In the genomic region with DNA sequence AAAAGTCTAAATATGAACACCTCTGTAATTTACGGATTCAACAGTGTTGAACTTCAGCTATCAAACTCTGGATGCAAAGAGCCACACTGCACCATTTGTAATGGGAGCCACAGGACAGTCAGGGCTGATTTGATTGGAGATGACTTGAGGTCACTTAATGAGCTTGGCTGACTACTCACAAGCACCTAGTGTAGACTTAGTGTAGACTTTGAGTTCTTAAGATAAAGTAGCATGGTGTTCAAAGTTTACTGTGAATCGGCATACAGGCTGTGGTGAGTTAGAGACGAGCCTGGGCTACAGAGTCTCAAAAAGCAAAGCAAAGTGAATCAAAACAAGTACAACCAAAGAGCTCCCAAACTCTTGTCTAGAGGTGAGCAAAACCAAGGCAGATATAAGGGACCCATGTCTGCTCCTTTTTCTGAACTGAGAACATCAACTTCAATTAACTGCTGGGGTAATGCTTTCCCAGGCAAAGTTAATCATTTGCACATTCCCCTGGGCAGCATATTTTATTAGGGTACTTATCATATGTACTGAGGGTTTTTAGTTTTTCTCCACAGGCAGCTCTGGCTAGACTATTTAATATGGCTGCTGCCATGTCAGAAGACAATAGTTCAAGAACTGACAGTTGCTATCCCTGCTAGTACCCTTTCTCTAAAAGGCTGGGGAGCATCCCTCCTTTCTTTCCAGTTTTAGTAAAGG, we compare ENCODE assay signal across 27 mouse cellular contexts. TPM values are rescaled to one million over a fixed set of nuclear protein-coding genes. Genes with fewer than 3 reads are reported as not detected.
A peak's percentile ranks its signal among the peaks of the same experiment; 100 is the strongest.
DNase-seq lines count a peak whose midpoint lies in the region; ATAC-seq and TF ChIP-seq lines count a peak whose summit lies in the region.
"Had no signal": no experiment of that assay in that cellular context is flagged by ENCODE, and none has a peak within 500 bp of the region (broad histone marks: within the 10 kb centered on the region; RNA-seq: fewer than 3 reads in every experiment).

No protein-coding gene starts in this region.

- peaks cover 5% of the 10 kb centered on the region; the same call in 1 of the 2 replicates for H3K4me1 ChIP-seq in kidney, adult 2 months (ENCODE audit: control insufficient read depth, insufficient read depth, low read length)
- no peaks in the 10 kb centered on the region; the same call in 1 of the 2 replicates for H3K4me1 ChIP-seq in kidney, embryonic 16.5 days (ENCODE audit: insufficient read depth, low read length)
- no peaks in the 10 kb centered on the region for H3K4me1 ChIP-seq in intestine, embryonic 14.5 days (replicated peaks; ENCODE audit: control insufficient read depth, insufficient read depth, low read length)
- H3K4me1 ChIP-seq in intestine, embryonic 16.5 days (ENCODE audit: control insufficient read depth, insufficient read depth, low read length), result peaks cover 8% of the 10 kb centered on the region
- H3K4me1 ChIP-seq: forebrain, embryonic 10.5 days; forebrain, embryonic 13.5 days; heart, embryonic 10.5 days; heart, embryonic 13.5 days had no signal

- DNase-seq in kidney, adult 2 months, result peak; percentile 57
- no peak for DNase-seq in kidney, adult 18-20 months
- no peak for DNase-seq in kidney, postnatal 25 days
- peak; percentile 47 for DNase-seq in intestine, embryonic 14.5 days (ENCODE audit: low spot score)
- DNase-seq in ovary, postnatal 14 days (ENCODE audit: low spot score), result no peak
- DNase-seq in MN1 (ENCODE audit: low spot score), result no peak
- DNase-seq: adrenal gland, adult 2 months; adrenal gland, postnatal 14 days; B cell, adult 2 months; cerebellum, adult 11-12 months; cerebellum, adult 8-10 months; cerebellum, postnatal 14 days; gastrocnemius, postnatal 10 days; gastrocnemius, postnatal 36 days; heart, adult 2 months; heart, postnatal 14 days; heart, postnatal 4 days had no signal

- no peaks in the 10 kb centered on the region for H3K27me3 ChIP-seq in kidney, adult 2 months (replicated peaks; ENCODE audit: control insufficient read depth, insufficient read depth, low read length)
- no peaks in the 10 kb centered on the region for H3K27me3 ChIP-seq in kidney, embryonic 16.5 days (ENCODE audit: insufficient read depth, low read length)
- no peaks in the 10 kb centered on the region for H3K27me3 ChIP-seq in intestine, embryonic 14.5 days (replicated peaks; ENCODE audit: control insufficient read depth, insufficient read depth, low read length)
- no peaks in the 10 kb centered on the region for H3K27me3 ChIP-seq in intestine, embryonic 16.5 days (replicated peaks; ENCODE audit: control insufficient read depth, insufficient read depth, low read length)
- H3K27me3 ChIP-seq: CH12.LX; forebrain, embryonic 13.5 days; heart, embryonic 13.5 days had no signal

- no peak overlapping the region for H3K9ac ChIP-seq in kidney, embryonic 16.5 days (replicated peaks; ENCODE audit: low read length)
- H3K9ac ChIP-seq in intestine, embryonic 14.5 days (ENCODE audit: low read length), result no peak overlapping the region
- no peak overlapping the region for H3K9ac ChIP-seq in intestine, embryonic 16.5 days (ENCODE audit: low read depth, low read length)
- H3K9ac ChIP-seq: forebrain, embryonic 13.5 days; heart, embryonic 13.5 days; hindbrain, embryonic 14.5 days had no signal

- H3K4me2 ChIP-seq in kidney, embryonic 16.5 days (replicated peaks; ENCODE audit: low read depth, low read length), result no peak overlapping the region
- no peak overlapping the region for H3K4me2 ChIP-seq in intestine, embryonic 14.5 days (ENCODE audit: low read length)
- 0 out of 2 replicates have a peak overlapping the region, but pooled peaks have one; percentile 16 for H3K4me2 ChIP-seq in intestine, embryonic 16.5 days (ENCODE audit: low read depth, low read length)
- H3K4me2 ChIP-seq: forebrain, embryonic 13.5 days; heart, embryonic 13.5 days; hindbrain, embryonic 14.5 days had no signal

- TF ChIP-seq CTCF in kidney, adult 2 months (conservative IDR thresholded peaks at IDR 0.05; ENCODE audit: insufficient read depth, insufficient read length, low read depth, low read length), result no peak

- no peak for ATAC-seq in kidney, embryonic 16.5 days (ENCODE audit: low FRiP score, low TSS enrichment)
- peak; percentile 43; the same call in 1 of the 2 replicates for ATAC-seq in intestine, embryonic 14.5 days (replicated peaks; ENCODE audit: low FRiP score, low TSS enrichment, low read depth)
- ATAC-seq in intestine, embryonic 16.5 days, result peak; percentile 90
- ATAC-seq: forebrain, embryonic 13.5 days; forebrain, embryonic 16.5 days had no signal

- WGBS in kidney, adult 2 months, result 68% methylated on average over 3 of the region's 3 CpGs
- 86% methylated on average over 3 of the region's 3 CpGs for WGBS in kidney, embryonic 16.5 days
- 87% methylated on average over 3 of the region's 3 CpGs for WGBS in intestine, embryonic 14.5 days
- 75% methylated on average over 3 of the region's 3 CpGs for WGBS in intestine, embryonic 16.5 days

- no peaks in the 10 kb centered on the region for H3K9me3 ChIP-seq in kidney, embryonic 16.5 days (ENCODE audit: low read length)
- H3K9me3 ChIP-seq in intestine, embryonic 14.5 days (ENCODE audit: control insufficient read depth, low read length), result no peaks in the 10 kb centered on the region
- H3K9me3 ChIP-seq in intestine, embryonic 16.5 days (ENCODE audit: control insufficient read depth, low read length), result no peaks in the 10 kb centered on the region
- H3K9me3 ChIP-seq: forebrain, embryonic 10.5 days; forebrain, embryonic 13.5 days; G1E; heart, embryonic 10.5 days; heart, embryonic 13.5 days had no signal

- no peak for TF ChIP-seq POLR2A in kidney, adult 2 months (IDR thresholded peaks at IDR 0.05; ENCODE audit: low read depth, low read length)

- no peak overlapping the region for H3K27ac ChIP-seq in kidney, adult 2 months (ENCODE audit: insufficient read depth, low read depth, low read length)
- 0 out of 2 replicates have a peak overlapping the region, but pooled peaks have one; percentile 18 for H3K27ac ChIP-seq in kidney, embryonic 16.5 days (ENCODE audit: low read length)
- no peak overlapping the region for H3K27ac ChIP-seq in intestine, embryonic 14.5 days (ENCODE audit: low read depth)
- H3K27ac ChIP-seq in intestine, embryonic 16.5 days (ENCODE audit: low read length), result peak overlapping the region; percentile 77
- H3K27ac ChIP-seq: forebrain, embryonic 10.5 days; forebrain, embryonic 13.5 days; heart, adult 2 months; heart, embryonic 10.5 days; heart, embryonic 13.5 days; hindbrain, embryonic 14.5 days had no signal

- H3K36me3 ChIP-seq in kidney, adult 2 months (ENCODE audit: control insufficient read depth, insufficient read depth, low read length), result peaks cover 9% of the 10 kb centered on the region
- peaks cover 49% of the 10 kb centered on the region for H3K36me3 ChIP-seq in kidney, embryonic 16.5 days (ENCODE audit: insufficient read depth, low read length)
- H3K36me3 ChIP-seq in intestine, embryonic 14.5 days (ENCODE audit: control insufficient read depth, insufficient read depth, low read length), result peaks cover 80% of the 10 kb centered on the region
- peaks cover 14% of the 10 kb centered on the region for H3K36me3 ChIP-seq in intestine, embryonic 16.5 days (ENCODE audit: control insufficient read depth, insufficient read depth, low read length)

- H3K4me3 ChIP-seq in kidney, adult 2 months (ENCODE audit: insufficient read depth, low read depth, low read length), result no peak overlapping the region
- no peak overlapping the region for H3K4me3 ChIP-seq in kidney, embryonic 16.5 days (ENCODE audit: low read length)
- no peak overlapping the region for H3K4me3 ChIP-seq in intestine, embryonic 14.5 days (ENCODE audit: low read depth, low read length)
- H3K4me3 ChIP-seq in intestine, embryonic 16.5 days (ENCODE audit: low read length), result no peak overlapping the region
- H3K4me3 ChIP-seq: forebrain, embryonic 10.5 days; forebrain, embryonic 13.5 days; heart, adult 2 months; heart, embryonic 10.5 days; heart, embryonic 13.5 days had no signal

RNA-seq across cellular contexts. Expression of a gene that starts 15.6 kb away (rescaled TPM):
- 26.9 and 32.3 TPM in 2 replicates for polyA plus RNA-seq in kidney, adult 2 months (2012; rRNA removed)
- polyA plus RNA-seq in kidney, embryonic 16.5 days (2015; fragmentation: Nextera tagmentation; extraction: Ambion mirVana), result 87.5 and 94.4 TPM in 2 replicates
- 77.6 and 90.7 TPM in 2 replicates for polyA plus RNA-seq in intestine, embryonic 14.5 days (2014; fragmentation: Nextera tagmentation; extraction: Ambion mirVana)
- polyA plus RNA-seq in intestine, embryonic 16.5 days (2015; fragmentation: Nextera tagmentation; extraction: Ambion mirVana), result 85.4 and 99.2 TPM in 2 replicates

RNA-seq across cellular contexts. Expression of a gene that starts 45.2 kb away (rescaled TPM):
- polyA plus RNA-seq in kidney, adult 2 months (2012; rRNA removed), result 23.3 and 42.8 TPM in 2 replicates
- polyA plus RNA-seq in kidney, embryonic 16.5 days (2015; fragmentation: Nextera tagmentation; extraction: Ambion mirVana), result 11.0 TPM in 2 replicates
- 7.3 and 8.3 TPM in 2 replicates for polyA plus RNA-seq in intestine, embryonic 14.5 days (2014; fragmentation: Nextera tagmentation; extraction: Ambion mirVana)
- polyA plus RNA-seq in intestine, embryonic 16.5 days (2015; fragmentation: Nextera tagmentation; extraction: Ambion mirVana), result 4.9 and 5.2 TPM in 2 replicates

Comparison
In these comparisons a context has a peak if more than half of its experiments do, and no peak if none do; other contexts are left out.
1. DNase-seq: peak in kidney, adult 2 months (single experiment) and intestine, embryonic 14.5 days (single experiment); none in kidney, adult 18-20 months (single experiment), kidney, postnatal 25 days (0 of 2), ovary, postnatal 14 days (single experiment) and MN1 (single experiment).
2. H3K27ac ChIP-seq: peak in kidney, embryonic 16.5 days (single experiment) and intestine, embryonic 16.5 days (single experiment); none in kidney, adult 2 months (single experiment) and intestine, embryonic 14.5 days (single experiment).